Mouse (Mus musculus): ENCODE measurements around the gene Ifi35.
"Not testable (repeated sequence)": the region's sequence is repeated elsewhere in the genome, so short reads cannot be mapped to it uniquely, and the experiment has no call there.

Gene Ifi35

GRCm38 (mm10) chr11:101448274-101448746 lies at the start of gene Ifi35:
Gene Ifi35 (plus strand): TSS chr11:101448407.
- peak; percentile 48 for DNase-seq

- no peak for DNase-seq
These were observed 32.9 kb upstream of the Ifi35 start for GRCm38 (mm10) chr11:101415306-101415705.

GRCm38 (mm10) chr11:101416433-101417100 lies 31.6 kb upstream of the Ifi35 start:
- DNase-seq = no peak

GRCm38 (mm10) chr11:101417101-101417855 lies 30.9 kb upstream of the Ifi35 start, which contains the start of gene Aarsd1:
Gene Aarsd1 (minus strand): TSS chr11:101417615.
- DNase-seq = peak; percentile 69

- no peak for DNase-seq
These were observed 29.2 kb upstream of the Ifi35 start for GRCm38 (mm10) chr11:101418991-101419390.

GRCm38 (mm10) chr11:101419610-101420009 lies 28.6 kb upstream of the Ifi35 start:
- no peak for DNase-seq

GRCm38 (mm10) chr11:101420148-101420547 lies 28.1 kb upstream of the Ifi35 start:
- DNase-seq = no peak

GRCm38 (mm10) chr11:101424105-101424851 lies 23.9 kb upstream of the Ifi35 start, which contains the start of gene Gm27029:
Gene Gm27029 (minus strand): TSS chr11:101424796.
- DNase-seq = no peak

GRCm38 (mm10) chr11:101424925-101425813 lies 23.0 kb upstream of the Ifi35 start, which contains the start of the genes Rundc1 and Ptges3l:
Gene Rundc1 (plus strand): TSS chr11:101425085.
Gene Ptges3l (minus strand): TSS chr11:101425333.
- peak; percentile 98 for DNase-seq

GRCm38 (mm10) chr11:101426165-101426564 lies 22.0 kb upstream of the Ifi35 start:
- no peak for DNase-seq

GRCm38 (mm10) chr11:101431327-101431726 lies 16.9 kb upstream of the Ifi35 start:
- no peak for DNase-seq

GRCm38 (mm10) chr11:101433396-101433795 lies 14.8 kb upstream of the Ifi35 start:
- DNase-seq = no peak

- DNase-seq = no peak
These were observed 12.4 kb upstream of the Ifi35 start for GRCm38 (mm10) chr11:101435831-101436230.

- DNase-seq = no peak
These were observed 11.3 kb upstream of the Ifi35 start for GRCm38 (mm10) chr11:101436916-101437315.

- not testable (repeated sequence) for DNase-seq
These were observed 10.2 kb upstream of the Ifi35 start for GRCm38 (mm10) chr11:101438006-101438405.

GRCm38 (mm10) chr11:101441450-101442126 lies 6.6 kb upstream of the Ifi35 start:
- DNase-seq = not testable (repeated sequence)

- peak; percentile 99 for DNase-seq
These were observed 6.0 kb upstream of the Ifi35 start, which contains the start of gene Rpl27 for GRCm38 (mm10) chr11:101442127-101442693. Gene Rpl27 (plus strand): TSS chr11:101442298.

GRCm38 (mm10) chr11:101442760-101443159 lies 5.4 kb upstream of the Ifi35 start:
- no peak for DNase-seq

GRCm38 (mm10) chr11:101446319-101446718 lies 1.9 kb upstream of the Ifi35 start:
- DNase-seq = no peak

GRCm38 (mm10) chr11:101446860-101447259 lies 1.3 kb upstream of the Ifi35 start:
- DNase-seq = not testable (repeated sequence)

GRCm38 (mm10) chr11:101447786-101448185 lies 421 bp upstream of the Ifi35 start:
- DNase-seq = no peak

Measured in layer of hippocampus, adult 9-11 months (tissue).